Mouse (Mus musculus) CH12.LX (cell line): Measurements from ENCODE around the gene Olfr1175-ps. TPM values are rescaled to one million over a fixed set of nuclear protein-coding genes. Genes with fewer than 3 reads are reported as not detected.

ENCODE experiments used
- DNase-seq: peaks from one replicate; pipeline ENCODE4 v3.0.0-alpha.2; 2013; ENCODE audit errors: extremely low read depth
- H3K27ac ChIP-seq: 2 replicates; pipeline ENCODE4 v1.5.1; 2012; ENCODE audit warnings: low read depth, mild to moderate bottlenecking, control low read depth, moderate library complexity; ENCODE audit not compliant: insufficient read depth
- H3K27me3 ChIP-seq: replicated peaks from 2 replicates; pipeline ENCODE3; 2012; ENCODE audit warnings: inconsistent platforms
- H3K36me3 ChIP-seq, 2 experiments: replicated peaks in 1 of 2; 2 replicates each; pipeline versions ENCODE3 to v1.6.1; 2012; ENCODE audit warnings: inconsistent platforms in 1 of 2, low read length in 1 of 2, mild to moderate bottlenecking in 1 of 2, mixed read lengths in 1 of 2, moderate library complexity in 1 of 2; ENCODE audit not compliant: control insufficient read depth in 1 of 2, insufficient read depth in 1 of 2
- H3K4me1 ChIP-seq, 2 experiments: 2 replicates each; pipeline ENCODE4 v1.6.1; 2012; ENCODE audit warnings: inconsistent platforms in 1 of 2, moderate library complexity in 1 of 2; ENCODE audit not compliant: insufficient read depth in 2 of 2, control insufficient read depth in 1 of 2
- H3K4me2 ChIP-seq: 2 replicates; pipeline ENCODE4 v1.6.1; 2012; ENCODE audit warnings: low read depth, mild to moderate bottlenecking, control low read depth; ENCODE audit not compliant: poor library complexity, insufficient read depth, severe bottlenecking
- H3K4me3 ChIP-seq, 3 experiments: fragments of 150-350 bp in 1 of 3; sonication (generic) in 1 of 3; replicated peaks in 1 of 3; 2 replicates each; pipeline versions ENCODE3 to v1.5.1; 2011 to 2012; ENCODE audit warnings: low read depth in 2 of 3, low read length in 2 of 3, mild to moderate bottlenecking in 2 of 3, moderate library complexity in 2 of 3, control low read depth in 1 of 3, improper control_type of control experiment in 1 of 3, inconsistent platforms in 1 of 3, mixed read lengths in 1 of 3; ENCODE audit not compliant: poor library complexity in 1 of 3
- H3K79me2 ChIP-seq: replicated peaks from 2 replicates; pipeline ENCODE4 v1.6.1; 2012; ENCODE audit warnings: mild to moderate bottlenecking, moderate library complexity; ENCODE audit not compliant: control insufficient read depth, poor library complexity, insufficient read depth, severe bottlenecking; ENCODE audit errors: extremely low read depth
- H3K9ac ChIP-seq: 2 replicates; pipeline ENCODE4 v1.6.1; 2012; ENCODE audit warnings: low read depth, mild to moderate bottlenecking, control low read depth, moderate library complexity; ENCODE audit not compliant: insufficient read depth
- H3K9me3 ChIP-seq: replicated peaks from 2 replicates; pipeline ENCODE3; 2012; ENCODE audit warnings: low read length, inconsistent platforms, mixed read lengths
- BHLHE40 ChIP-seq: IDR thresholded peaks from 2 replicates; pipeline ENCODE4 v1.6.1; 2011; ENCODE audit warnings: mild to moderate bottlenecking, low read depth, low read length, improper control_type of control experiment
- CHD1 ChIP-seq: IDR thresholded peaks from 2 replicates; pipeline ENCODE4 v1.6.1; 2012; ENCODE audit warnings: low read depth, low read length, improper control_type of control experiment, inconsistent platforms
- CHD2 ChIP-seq: IDR thresholded peaks from 2 replicates; pipeline ENCODE4 v1.6.1; 2011; ENCODE audit warnings: low read length, improper control_type of control experiment
- E2F4 ChIP-seq: IDR thresholded peaks from 2 replicates; pipeline ENCODE4 v1.6.1; 2011; ENCODE audit warnings: low read depth, low read length, improper control_type of control experiment; ENCODE audit not compliant: insufficient replicate concordance
- ELF1 ChIP-seq: IDR thresholded peaks from 2 replicates; pipeline ENCODE4 v1.6.1; 2014; ENCODE audit warnings: low read depth, mild to moderate bottlenecking, inconsistent platforms, low read length, improper control_type of control experiment
- GABPA ChIP-seq: IDR thresholded peaks from 2 replicates; pipeline ENCODE4 v1.6.1; 2012; ENCODE audit warnings: low read depth, low read length, improper control_type of control experiment, inconsistent platforms; ENCODE audit not compliant: insufficient replicate concordance
- HCFC1 ChIP-seq: IDR thresholded peaks from 2 replicates; pipeline ENCODE4 v1.6.1; 2012; ENCODE audit warnings: low read depth, mild to moderate bottlenecking, inconsistent platforms, low read length, improper control_type of control experiment
- IRF4 ChIP-seq: IDR thresholded peaks from 2 replicates; pipeline ENCODE4 v1.6.1; 2014; ENCODE audit warnings: low read depth, mild to moderate bottlenecking, inconsistent platforms, low read length, improper control_type of control experiment
- MAFK ChIP-seq: IDR thresholded peaks from 2 replicates; pipeline ENCODE4 v1.6.1; 2011; ENCODE audit warnings: low read length, improper control_type of control experiment; ENCODE audit not compliant: insufficient replicate concordance
- MXI1 ChIP-seq: IDR thresholded peaks from 2 replicates; pipeline ENCODE4 v1.6.1; 2011; ENCODE audit warnings: mild to moderate bottlenecking, low read depth, low read length, improper control_type of control experiment
- MYC ChIP-seq: IDR thresholded peaks from 2 replicates; pipeline ENCODE4 v1.6.1; 2011; ENCODE audit warnings: low read depth, mild to moderate bottlenecking, improper control_type of control experiment, low read length
- PAX5 ChIP-seq: IDR thresholded peaks from 2 replicates; pipeline ENCODE4 v1.6.1; 2012; ENCODE audit warnings: low read length, inconsistent platforms, mixed read lengths
- POLR2A ChIP-seq: IDR thresholded peaks from 2 replicates; pipeline ENCODE4 v1.6.1; 2011; ENCODE audit warnings: low read depth, mild to moderate bottlenecking, improper control_type of control experiment, low read length
- POLR2AphosphoS2 ChIP-seq: IDR thresholded peaks from 2 replicates; pipeline ENCODE4 v1.6.1; 2011; ENCODE audit warnings: low read depth, low read length, improper control_type of control experiment
- RAD21 ChIP-seq: IDR thresholded peaks from 2 replicates; pipeline ENCODE4 v1.6.1; 2011; ENCODE audit warnings: low read depth, mild to moderate bottlenecking, low read length, improper control_type of control experiment, moderate library complexity
- RCOR1 ChIP-seq: conservative IDR thresholded peaks from 2 replicates; pipeline ENCODE4 v1.6.1; 2012; ENCODE audit warnings: low read depth, mild to moderate bottlenecking, inconsistent platforms, low read length, improper control_type of control experiment
- SMC3 ChIP-seq: IDR thresholded peaks from 2 replicates; pipeline ENCODE4 v1.6.1; 2011; ENCODE audit warnings: low read depth, low read length, improper control_type of control experiment
- TCF12 ChIP-seq: IDR thresholded peaks from 2 replicates; pipeline ENCODE4 v1.6.1; 2014; ENCODE audit warnings: low read depth, mild to moderate bottlenecking, inconsistent platforms, low read length, improper control_type of control experiment
- UBTF ChIP-seq: IDR thresholded peaks from 2 replicates; pipeline ENCODE4 v1.6.1; 2012; ENCODE audit warnings: low read depth, mild to moderate bottlenecking, inconsistent platforms, low read length, improper control_type of control experiment, moderate library complexity
- ZNF384 ChIP-seq: IDR thresholded peaks from 2 replicates; pipeline ENCODE4 v1.6.1; 2012; ENCODE audit warnings: low read depth, low read length, improper control_type of control experiment, inconsistent platforms
- dilution Hi-C: fragments of 300-500 bp; cut with MboI; formaldehyde crosslinking; loops from 2 replicates; pipeline ENCODE4 v1.14.3; 2020; ENCODE audit warnings: low sequenced_read_pairs; ENCODE audit not compliant: extremely low pct_unique_long_range_greater_than_20kb, extremely low pct_ligation_motif_present
- in situ Hi-C: fragments of 300-500 bp; cut with MboI; formaldehyde crosslinking; loops from 3 replicates; pipeline ENCODE4 v1.14.3; 2019; ENCODE audit warnings: low sequenced_read_pairs, low pct_ligation_motif_present, low pct_unique_long_range_greater_than_20kb, mixed read lengths
- polyA plus RNA-seq: library from polyadenylated mRNA; unstranded; fragments of >175 nt; gene quantifications from 2 replicates; pipeline ENCODE4 v1.2.1, GENCODE M21; 2012; ENCODE audit warnings: low read depth; ENCODE audit not compliant: insufficient read length
- total RNA-seq, 2 experiments: library from RNA; depleted of rRNA; stranded (reverse); fragments of 300-350 nt in 1 of 2; fragments of >200 nt in 1 of 2; gene quantifications; 2 replicates each; pipeline ENCODE4 v1.2.3; 2012 to 2014

Gene Olfr1175-ps
- total and polyA plus RNA-seq, 3 experiments = not detected

- Histone ChIP-seq H3K36me3 (no peaks in the 10 kb centered on the region), H3K9ac (no peak within 1 kb of the TSS), H3K4me1 (no peaks in the 10 kb centered on the region), H3K4me3 (no peak within 1 kb of the TSS), H3K9me3 (peaks cover 6% of the 10 kb centered on the region), H3K79me2 (no peaks in the 10 kb centered on the region), H3K27ac (no peak within 1 kb of the TSS), H3K4me2 (no peak within 1 kb of the TSS), H3K27me3 (no peaks in the 10 kb centered on the region)
- in situ Hi-C loops (no loop called here), dilution Hi-C loops (no loop called here)
- no peak for DNase-seq
- TF ChIP-seq RCOR1 = no peak
- no peak for TF ChIP-seq MXI1
- no peak for TF ChIP-seq MAFK
- no peak for TF ChIP-seq TCF12
- TF ChIP-seq MYC = no peak
- no peak for TF ChIP-seq E2F4
- TF ChIP-seq ELF1 = no peak
- no peak for TF ChIP-seq CHD2
- no peak for TF ChIP-seq BHLHE40
- no peak for TF ChIP-seq GABPA
- TF ChIP-seq POLR2A = no peak
These were observed 12.0 kb downstream of the Olfr1175-ps start, which contains the start of gene Olfr1174-ps for GRCm38 (mm10) chr2:88315035-88315434. Gene Olfr1174-ps (minus strand): TSS chr2:88315135.

- dilution Hi-C loops (no loop called here), in situ Hi-C loops (no loop called here)
- Histone ChIP-seq H3K79me2 (no peaks in the 10 kb centered on the region), H3K36me3 (no peaks in the 10 kb centered on the region), H3K27ac (no peak within 1 kb of the TSS), H3K9ac (no peak within 1 kb of the TSS), H3K9me3 (peaks cover 2% of the 10 kb centered on the region), H3K27me3 (no peaks in the 10 kb centered on the region), H3K4me2 (no peak within 1 kb of the TSS), H3K4me1 (no peaks in the 10 kb centered on the region), H3K4me3 (no peak within 1 kb of the TSS)
- TF ChIP-seq CHD2 (no peak), MYC (no peak), POLR2AphosphoS2 (no peak), ZNF384 (no peak), CHD1 (no peak), BHLHE40 (no peak), SMC3 (no peak), POLR2A (no peak), UBTF (no peak), HCFC1 (no peak), IRF4 (no peak), MAFK (no peak), TCF12 (no peak), RAD21 (no peak), E2F4 (no peak), PAX5 (no peak), ELF1 (no peak)
- DNase-seq = no peak
These were observed 47.2 kb downstream of the Olfr1175-ps start, which contains the start of gene Olfr1173 for GRCm38 (mm10) chr2:88279775-88280174. Gene Olfr1173 (minus strand): TSS chr2:88279875.

Other genes with a start within 250 kb of the Olfr1175-ps start
- not detected in 2 replicates for gene Olfr1164, start 233.2 kb downstream of the Olfr1175-ps start, total RNA-seq (2012; rRNA removed)
- gene Olfr1164, start 233.2 kb downstream of the Olfr1175-ps start, total RNA-seq (2014; rRNA removed) = not detected in 2 replicates
- not detected in 2 replicates for gene Olfr1164, start 233.2 kb downstream of the Olfr1175-ps start, polyA plus RNA-seq
- gene Olfr1166, start 198.9 kb downstream of the Olfr1175-ps start, total RNA-seq (2012; rRNA removed) = not detected in 2 replicates
- not detected in 2 replicates for gene Olfr1166, start 198.9 kb downstream of the Olfr1175-ps start, total RNA-seq (2014; rRNA removed)
- not detected in 2 replicates for gene Olfr1166, start 198.9 kb downstream of the Olfr1175-ps start, polyA plus RNA-seq
- gene Olfr1167, start 172.0 kb downstream of the Olfr1175-ps start, total RNA-seq (2012; rRNA removed) = not detected in 2 replicates
- gene Olfr1167, start 172.0 kb downstream of the Olfr1175-ps start, total RNA-seq (2014; rRNA removed) = not detected in 2 replicates
- 0.10 and 0.15 TPM in 2 replicates for gene Olfr1167, start 172.0 kb downstream of the Olfr1175-ps start, polyA plus RNA-seq
- gene Olfr1168, start 145.3 kb downstream of the Olfr1175-ps start, total RNA-seq (2012; rRNA removed) = not detected in 2 replicates
- not detected in 2 replicates for gene Olfr1168, start 145.3 kb downstream of the Olfr1175-ps start, total RNA-seq (2014; rRNA removed)
- not detected in 2 replicates for gene Olfr1168, start 145.3 kb downstream of the Olfr1175-ps start, polyA plus RNA-seq
- gene Olfr1170, start 98.9 kb downstream of the Olfr1175-ps start, total RNA-seq (2012; rRNA removed) = not detected in 2 replicates
- gene Olfr1170, start 98.9 kb downstream of the Olfr1175-ps start, total RNA-seq (2014; rRNA removed) = not detected in 2 replicates
- not detected in 2 replicates for gene Olfr1170, start 98.9 kb downstream of the Olfr1175-ps start, polyA plus RNA-seq
- not detected in 2 replicates for gene Olfr1173, start 47.3 kb downstream of the Olfr1175-ps start, total RNA-seq (2012; rRNA removed)
- not detected in 2 replicates for gene Olfr1173, start 47.3 kb downstream of the Olfr1175-ps start, total RNA-seq (2014; rRNA removed)
- gene Olfr1173, start 47.3 kb downstream of the Olfr1175-ps start, polyA plus RNA-seq = not detected in 2 replicates
- not detected in 2 replicates for gene Olfr1174-ps, start 12.1 kb downstream of the Olfr1175-ps start, total RNA-seq (2012; rRNA removed)
- gene Olfr1174-ps, start 12.1 kb downstream of the Olfr1175-ps start, total RNA-seq (2014; rRNA removed) = not detected in 2 replicates
- not detected in 2 replicates for gene Olfr1174-ps, start 12.1 kb downstream of the Olfr1175-ps start, polyA plus RNA-seq
- gene Olfr1176, start 9.5 kb upstream of the Olfr1175-ps start, total RNA-seq (2012; rRNA removed) = not detected in 2 replicates
- not detected in 2 replicates for gene Olfr1176, start 9.5 kb upstream of the Olfr1175-ps start, total RNA-seq (2014; rRNA removed)
- gene Olfr1176, start 9.5 kb upstream of the Olfr1175-ps start, polyA plus RNA-seq = not detected in 2 replicates
- not detected in 2 replicates for gene Olfr1177-ps, start 19.3 kb upstream of the Olfr1175-ps start, total RNA-seq (2012; rRNA removed)
- gene Olfr1177-ps, start 19.3 kb upstream of the Olfr1175-ps start, total RNA-seq (2014; rRNA removed) = not detected in 2 replicates
- not detected in 2 replicates for gene Olfr1177-ps, start 19.3 kb upstream of the Olfr1175-ps start, polyA plus RNA-seq
- gene Olfr1178, start 59.8 kb upstream of the Olfr1175-ps start, total RNA-seq (2012; rRNA removed) = not detected in 2 replicates
- gene Olfr1178, start 59.8 kb upstream of the Olfr1175-ps start, total RNA-seq (2014; rRNA removed) = not detected in 2 replicates
- 0.04 TPM in 1 of 2 replicates, not detected in the other for gene Olfr1178, start 59.8 kb upstream of the Olfr1175-ps start, polyA plus RNA-seq
- not detected in 2 replicates for gene Olfr1179, start 79.2 kb upstream of the Olfr1175-ps start, total RNA-seq (2012; rRNA removed)
- gene Olfr1179, start 79.2 kb upstream of the Olfr1175-ps start, total RNA-seq (2014; rRNA removed) = not detected in 2 replicates
- not detected in 2 replicates for gene Olfr1179, start 79.2 kb upstream of the Olfr1175-ps start, polyA plus RNA-seq
- gene Olfr1180, start 91.9 kb upstream of the Olfr1175-ps start, total RNA-seq (2012; rRNA removed) = not detected in 2 replicates
- gene Olfr1180, start 91.9 kb upstream of the Olfr1175-ps start, total RNA-seq (2014; rRNA removed) = not detected in 2 replicates
- not detected in 2 replicates for gene Olfr1180, start 91.9 kb upstream of the Olfr1175-ps start, polyA plus RNA-seq
- gene Olfr1181, start 99.0 kb upstream of the Olfr1175-ps start, total RNA-seq (2012; rRNA removed) = not detected in 2 replicates
- not detected in 2 replicates for gene Olfr1181, start 99.0 kb upstream of the Olfr1175-ps start, total RNA-seq (2014; rRNA removed)
- not detected in 2 replicates for gene Olfr1181, start 99.0 kb upstream of the Olfr1175-ps start, polyA plus RNA-seq
- gene Gm13757, start 121.9 kb upstream of the Olfr1175-ps start, total RNA-seq (2012; rRNA removed) = not detected in 2 replicates
- gene Gm13757, start 121.9 kb upstream of the Olfr1175-ps start, total RNA-seq (2014; rRNA removed) = not detected in 2 replicates
- gene Gm13757, start 121.9 kb upstream of the Olfr1175-ps start, polyA plus RNA-seq = not detected in 2 replicates
- not detected in 2 replicates for gene Olfr1183, start 127.7 kb upstream of the Olfr1175-ps start, total RNA-seq (2012; rRNA removed)
- gene Olfr1183, start 127.7 kb upstream of the Olfr1175-ps start, total RNA-seq (2014; rRNA removed) = not detected in 2 replicates
- gene Olfr1183, start 127.7 kb upstream of the Olfr1175-ps start, polyA plus RNA-seq = not detected in 2 replicates
- gene Olfr1184, start 156.4 kb upstream of the Olfr1175-ps start, total RNA-seq (2012; rRNA removed) = not detected in 2 replicates
- not detected in 2 replicates for gene Olfr1184, start 156.4 kb upstream of the Olfr1175-ps start, total RNA-seq (2014; rRNA removed)
- gene Olfr1184, start 156.4 kb upstream of the Olfr1175-ps start, polyA plus RNA-seq = not detected in 2 replicates
- not detected in 2 replicates for gene Olfr1185-ps1, start 166.1 kb upstream of the Olfr1175-ps start, total RNA-seq (2012; rRNA removed)
- not detected in 2 replicates for gene Olfr1185-ps1, start 166.1 kb upstream of the Olfr1175-ps start, total RNA-seq (2014; rRNA removed)
- gene Olfr1185-ps1, start 166.1 kb upstream of the Olfr1175-ps start, polyA plus RNA-seq = not detected in 2 replicates
- gene Olfr1186, start 191.3 kb upstream of the Olfr1175-ps start, total RNA-seq (2012; rRNA removed) = not detected in 2 replicates
- not detected in 2 replicates for gene Olfr1186, start 191.3 kb upstream of the Olfr1175-ps start, total RNA-seq (2014; rRNA removed)
- not detected in 2 replicates for gene Olfr1186, start 191.3 kb upstream of the Olfr1175-ps start, polyA plus RNA-seq
- not detected in 2 replicates for gene Olfr1188, start 229.7 kb upstream of the Olfr1175-ps start, total RNA-seq (2012; rRNA removed)
- gene Olfr1188, start 229.7 kb upstream of the Olfr1175-ps start, total RNA-seq (2014; rRNA removed) = not detected in 2 replicates
- not detected in 2 replicates for gene Olfr1188, start 229.7 kb upstream of the Olfr1175-ps start, polyA plus RNA-seq